Mouse (Mus musculus): Measurements from ENCODE around the gene Fam71e2.

Gene Fam71e2

DNA sequence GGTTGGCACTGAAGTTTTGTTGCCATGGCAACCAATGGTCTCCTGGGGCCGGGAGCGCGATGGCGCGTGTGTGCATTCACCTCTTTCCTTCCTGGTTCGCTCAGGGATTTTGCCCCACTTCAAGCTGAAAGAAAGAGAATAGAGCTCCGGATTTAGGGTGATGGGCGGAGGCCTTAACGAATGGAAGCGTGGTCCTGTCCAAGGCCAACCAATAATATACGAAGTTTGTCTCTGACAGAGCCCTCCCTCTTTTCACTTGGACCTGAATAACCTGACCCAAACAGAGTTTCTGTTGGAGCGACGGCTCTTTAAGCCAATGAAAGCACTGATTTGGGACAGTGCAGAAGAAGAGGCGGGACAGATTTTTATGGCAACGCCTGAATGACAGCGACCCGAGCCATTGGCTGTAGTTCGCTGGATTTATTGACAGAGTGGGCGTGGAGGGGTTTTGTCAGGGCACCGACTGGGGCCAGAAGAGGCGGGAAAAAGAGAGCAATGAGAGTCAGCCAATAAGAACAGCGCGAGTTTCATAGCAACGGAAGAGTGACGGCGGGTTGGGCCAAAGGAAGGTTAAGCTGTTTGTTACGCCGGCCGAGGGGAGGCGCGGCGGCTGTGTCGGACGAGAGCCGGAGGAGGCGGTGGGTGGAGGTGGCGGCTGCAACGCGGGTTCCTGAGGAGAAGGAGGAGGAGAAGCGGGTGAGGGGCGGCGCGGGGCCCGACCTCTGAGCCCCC, 31.4 kb downstream of the Fam71e2 start, which contains the start of gene Kmt5c:
Gene Kmt5c (plus strand): TSS at position 572 of the 732 bp plus-strand sequence.
- peak; percentile 93 to 97 for DNase-seq (ENCODE audit: low spot score in 2 of 2)

DNA sequence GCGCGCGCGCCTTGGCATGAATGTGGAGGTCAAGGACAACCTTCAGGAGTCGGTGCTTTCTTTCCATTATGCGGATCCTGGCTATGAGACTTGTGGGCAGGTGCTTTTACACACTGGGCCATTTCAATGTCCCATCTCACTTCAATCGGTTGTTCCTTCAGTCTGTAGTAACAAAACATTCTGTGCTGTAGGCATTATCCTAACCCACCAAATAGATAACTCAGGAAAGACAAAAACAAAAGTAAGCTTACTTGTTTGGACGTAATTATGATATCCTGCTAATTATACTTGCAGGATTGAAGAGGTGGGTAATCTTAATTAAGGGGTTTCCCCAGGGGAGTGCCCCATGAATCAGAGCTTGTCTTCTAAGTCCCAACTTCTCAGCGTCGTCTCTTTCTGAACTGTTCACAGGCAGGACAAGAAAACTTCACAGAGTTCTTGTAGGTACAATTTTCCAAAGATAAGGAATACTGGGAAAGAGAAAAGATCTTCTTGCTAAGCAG, 32.0 kb downstream of the Fam71e2 start:
- no peak for DNase-seq (ENCODE audit: low spot score in 2 of 2)

DNA sequence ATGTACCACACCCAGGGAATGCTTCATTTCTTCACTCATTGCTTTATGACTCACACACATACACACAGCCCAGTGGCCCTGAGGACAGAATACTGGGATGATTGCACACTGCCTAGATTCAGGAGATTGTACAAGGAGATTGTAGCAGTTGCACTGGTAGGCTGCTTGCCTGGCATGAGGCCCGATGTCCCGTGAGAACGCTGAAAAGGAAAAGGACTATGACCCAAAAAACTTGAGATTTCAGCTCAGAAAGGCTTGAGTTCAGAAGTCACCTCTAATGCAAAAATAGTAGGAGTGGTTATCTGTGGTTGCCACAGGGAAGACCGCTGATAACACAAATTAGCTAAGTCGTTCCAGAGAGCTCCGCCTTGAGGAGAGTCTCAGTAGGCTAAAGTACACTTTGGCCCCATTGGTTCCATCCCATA, 38.1 kb downstream of the Fam71e2 start:
- no peak for DNase-seq (ENCODE audit: low spot score in 2 of 2)

DNA sequence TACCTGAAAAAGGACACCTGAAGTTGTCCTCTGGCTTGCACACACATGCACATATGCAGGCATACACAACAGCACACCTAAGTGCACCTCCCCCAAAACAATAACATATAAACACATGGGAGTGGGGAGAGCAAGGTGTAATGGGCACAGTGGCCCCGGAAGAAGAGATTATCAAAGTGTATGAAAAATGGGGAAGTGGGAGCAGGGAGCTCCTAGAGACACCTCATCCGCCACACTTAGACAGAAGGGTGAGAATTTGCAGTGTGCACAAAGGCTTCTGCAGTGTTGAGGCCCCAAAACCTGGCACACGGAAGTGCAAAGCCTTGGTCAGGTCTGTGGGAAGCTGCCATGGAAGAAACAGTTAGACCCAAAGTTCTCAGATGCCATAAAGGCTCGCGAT, 40.0 kb downstream of the Fam71e2 start:
- no peak for DNase-seq (ENCODE audit: low spot score in 2 of 2)

DNA sequence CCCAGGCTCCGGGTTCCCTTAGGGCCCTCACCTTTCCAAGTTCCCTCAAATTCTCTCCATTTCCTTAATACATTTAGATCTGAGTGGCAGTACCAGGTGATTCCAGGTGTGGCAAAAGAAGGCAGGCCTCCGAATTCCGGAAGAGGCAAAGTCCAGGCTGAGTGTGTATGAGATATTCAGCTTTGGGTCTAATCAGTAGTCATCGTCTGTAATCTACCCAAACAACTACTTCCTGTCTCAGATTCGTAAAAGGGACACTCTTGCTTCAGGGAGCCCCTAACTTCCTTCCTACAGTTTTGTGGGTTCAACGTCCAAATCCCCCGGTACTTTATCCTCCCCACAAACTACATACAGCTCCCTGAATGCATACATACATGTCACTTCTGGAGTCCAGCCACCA, 45.9 kb downstream of the Fam71e2 start, which contains the start of gene Tmem150b:
Gene Tmem150b (minus strand): TSS at position 81 of the 400 bp plus-strand sequence.
- no peak for DNase-seq (ENCODE audit: low spot score in 2 of 2)

DNA sequence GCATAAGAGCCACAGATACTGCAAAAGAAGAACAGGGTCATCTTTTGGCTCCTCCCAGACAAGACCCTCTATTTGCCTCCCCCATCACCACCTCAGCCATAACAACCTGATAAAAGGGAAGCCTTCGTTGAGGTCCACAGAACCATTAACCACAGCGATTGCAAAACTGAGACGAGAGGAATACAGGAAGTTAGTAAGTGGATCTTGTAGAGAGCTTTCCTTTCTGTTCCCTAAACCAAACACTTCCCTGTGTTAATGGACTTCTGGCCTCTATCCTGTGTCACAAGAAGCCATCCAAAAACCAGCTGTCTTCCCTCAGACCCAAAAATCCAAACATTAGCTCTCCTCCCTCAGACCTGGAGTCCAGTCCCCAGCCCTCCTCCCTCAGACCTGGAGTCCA, 46.7 kb downstream of the Fam71e2 start:
- DNase-seq (ENCODE audit: low spot score in 2 of 2): no peak

DNA sequence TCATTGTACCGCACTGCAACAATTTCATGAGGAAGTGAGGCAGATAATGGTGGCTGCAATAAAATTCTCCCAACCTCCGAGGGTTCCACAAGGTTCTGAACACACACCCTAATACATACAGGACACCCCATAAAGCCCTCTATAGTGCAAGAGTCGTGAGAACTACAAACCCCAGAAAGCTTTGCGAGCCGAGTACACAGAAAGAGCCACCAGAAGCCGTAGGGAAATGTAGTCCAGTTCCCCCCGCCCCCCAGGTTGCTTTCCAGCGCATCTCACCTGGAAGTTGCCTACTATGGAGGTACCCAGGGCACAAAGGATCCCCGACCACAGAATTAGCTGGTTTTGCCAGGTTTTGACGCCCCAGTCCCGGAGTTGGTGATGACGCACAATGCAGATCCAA, 47.6 kb downstream of the Fam71e2 start:
- DNase-seq (ENCODE audit: low spot score in 2 of 2): peak in 1 of 2 experiments; percentile 31

DNA sequence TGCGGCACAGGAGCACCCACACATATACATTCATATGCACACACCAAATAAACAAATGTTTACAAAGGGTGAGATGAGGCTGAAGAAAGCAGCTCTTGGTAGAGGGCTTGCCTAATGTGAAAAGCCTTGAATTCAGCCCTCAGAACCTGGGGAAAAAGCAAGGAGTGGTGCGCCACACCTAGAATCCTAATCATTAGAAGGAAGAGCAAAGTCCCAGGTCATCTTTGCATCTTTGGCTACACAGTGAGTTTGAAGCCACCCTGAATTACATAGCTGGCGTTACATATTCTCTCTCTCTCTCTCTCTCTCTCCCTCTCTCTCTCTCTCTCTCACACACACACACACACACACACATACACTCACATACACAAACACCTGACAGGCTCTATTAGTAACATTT, 51.8 kb downstream of the Fam71e2 start:
- no peak for DNase-seq (ENCODE audit: low spot score in 2 of 2)

DNA sequence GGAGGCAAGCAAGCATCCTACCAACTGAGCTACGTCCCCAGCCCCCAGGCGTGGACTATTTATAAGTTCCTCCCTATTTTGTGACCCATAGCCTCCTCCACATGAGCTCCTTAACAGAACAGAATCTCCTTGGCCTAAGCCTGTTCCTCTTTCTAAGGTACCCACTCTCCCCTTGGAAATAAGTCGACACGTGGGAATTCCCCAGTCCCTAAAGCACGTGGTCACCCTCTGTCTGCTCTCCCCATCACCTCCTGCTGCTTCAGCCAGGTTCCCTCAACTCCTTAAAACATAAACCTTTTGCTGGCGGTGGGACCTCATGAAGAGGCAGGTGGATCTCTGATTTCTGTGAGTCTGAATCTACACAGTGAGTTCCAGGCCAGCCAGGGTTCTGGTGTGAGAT, 54.1 kb downstream of the Fam71e2 start:
- DNase-seq (ENCODE audit: low spot score in 2 of 2): no peak

DNA sequence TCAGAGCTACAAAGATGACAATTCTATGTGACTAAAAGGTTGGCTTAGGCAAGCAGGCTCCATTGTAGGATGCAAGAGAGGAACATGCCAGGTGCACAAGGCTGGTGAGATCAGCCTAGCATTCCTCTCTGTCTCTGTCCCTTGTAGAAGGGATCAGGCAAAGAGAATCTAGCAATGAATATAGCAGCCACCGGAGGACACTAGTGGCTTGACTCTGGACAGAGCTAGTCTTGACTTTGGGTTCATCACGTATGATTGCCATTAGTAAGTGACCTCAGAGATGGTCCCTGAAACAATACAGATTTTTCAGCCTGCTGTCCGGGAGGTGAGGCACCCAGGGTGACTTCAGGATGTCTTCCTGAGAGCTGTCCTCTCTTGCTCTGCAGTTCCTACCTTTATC, 58.5 kb downstream of the Fam71e2 start:
- no peak for DNase-seq (ENCODE audit: low spot score in 2 of 2)

DNA sequence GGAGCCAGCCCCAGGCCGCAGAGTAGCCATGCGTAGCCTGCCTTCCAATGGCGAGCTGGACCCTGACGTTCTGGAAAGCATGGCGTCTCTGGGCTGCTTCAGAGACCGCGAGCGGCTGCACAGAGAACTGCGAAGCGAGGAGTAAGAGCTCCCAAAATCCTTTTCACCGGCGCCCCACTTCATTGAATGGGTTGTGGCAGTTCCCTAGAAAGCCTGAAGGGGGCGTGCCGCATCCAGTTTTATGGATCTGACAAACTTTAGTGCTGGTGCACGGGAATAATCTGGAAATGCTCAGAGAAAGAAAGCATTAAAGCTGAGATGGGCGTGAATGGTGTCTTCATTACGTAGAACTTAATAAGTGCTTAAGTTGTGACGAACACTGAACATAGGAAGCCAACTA, 66.0 kb downstream of the Fam71e2 start:
- no peak for DNase-seq (ENCODE audit: low spot score in 2 of 2)
